Mouse (Mus musculus) 3T3-L1 (cell line): ENCODE results near the gene Mgea5.

Experiments used
- DNase-seq: peaks from one replicate; pipeline ENCODE4 v3.0.0-alpha.2; 2015; ENCODE audit warnings: low read depth, low spot score

Gene Mgea5

GRCm38 (mm10) chr19:45748691-45749242 is 34.9 kb downstream of the Mgea5 start:
- peak; percentile 51 for DNase-seq

GRCm38 (mm10) chr19:45748206-45748605 is 35.4 kb downstream of the Mgea5 start:
- no peak for DNase-seq

GRCm38 (mm10) chr19:45747028-45747867 is 36.4 kb downstream of the Mgea5 start:
- DNase-seq = peak; percentile 97

- DNase-seq = peak; percentile 88
Observed at GRCm38 (mm10) chr19:45746153-45747020, 37.2 kb downstream of the Mgea5 start.

- no peak for DNase-seq
Observed at GRCm38 (mm10) chr19:45745344-45746152, 38.1 kb downstream of the Mgea5 start.

- DNase-seq = no peak
Observed at GRCm38 (mm10) chr19:45743619-45744018, 40.0 kb downstream of the Mgea5 start.

- DNase-seq = no peak
Observed at GRCm38 (mm10) chr19:45742984-45743575, 40.6 kb downstream of the Mgea5 start.

- DNase-seq = no peak
Observed at GRCm38 (mm10) chr19:45742218-45742983, 41.2 kb downstream of the Mgea5 start, which contains the start of gene Fgf8. Gene Fgf8, minus strand, starts transcription at chr19:45742915.

- no peak for DNase-seq
Observed at GRCm38 (mm10) chr19:45741431-45742217, 42.0 kb downstream of the Mgea5 start.

- DNase-seq = no peak
Observed at GRCm38 (mm10) chr19:45740817-45741216, 42.8 kb downstream of the Mgea5 start.

GRCm38 (mm10) chr19:45740233-45740632 is 43.4 kb downstream of the Mgea5 start:
- DNase-seq = no peak

- DNase-seq = no peak
Observed at GRCm38 (mm10) chr19:45738521-45738920, 45.1 kb downstream of the Mgea5 start.

- DNase-seq = no peak
Observed at GRCm38 (mm10) chr19:45737846-45738484, 45.7 kb downstream of the Mgea5 start.

GRCm38 (mm10) chr19:45737208-45737845 is 46.3 kb downstream of the Mgea5 start:
- DNase-seq = no peak

GRCm38 (mm10) chr19:45736855-45737207 is 46.8 kb downstream of the Mgea5 start:
- DNase-seq = no peak

GRCm38 (mm10) chr19:45736241-45736640 is 47.4 kb downstream of the Mgea5 start:
- DNase-seq = no peak

GRCm38 (mm10) chr19:45734762-45735161 is 48.9 kb downstream of the Mgea5 start:
- no peak for DNase-seq

GRCm38 (mm10) chr19:45734191-45734590 is 49.4 kb downstream of the Mgea5 start:
- no peak for DNase-seq
